8 mouse cellular contexts compared by ENCODE assay signal in the genomic region with DNA sequence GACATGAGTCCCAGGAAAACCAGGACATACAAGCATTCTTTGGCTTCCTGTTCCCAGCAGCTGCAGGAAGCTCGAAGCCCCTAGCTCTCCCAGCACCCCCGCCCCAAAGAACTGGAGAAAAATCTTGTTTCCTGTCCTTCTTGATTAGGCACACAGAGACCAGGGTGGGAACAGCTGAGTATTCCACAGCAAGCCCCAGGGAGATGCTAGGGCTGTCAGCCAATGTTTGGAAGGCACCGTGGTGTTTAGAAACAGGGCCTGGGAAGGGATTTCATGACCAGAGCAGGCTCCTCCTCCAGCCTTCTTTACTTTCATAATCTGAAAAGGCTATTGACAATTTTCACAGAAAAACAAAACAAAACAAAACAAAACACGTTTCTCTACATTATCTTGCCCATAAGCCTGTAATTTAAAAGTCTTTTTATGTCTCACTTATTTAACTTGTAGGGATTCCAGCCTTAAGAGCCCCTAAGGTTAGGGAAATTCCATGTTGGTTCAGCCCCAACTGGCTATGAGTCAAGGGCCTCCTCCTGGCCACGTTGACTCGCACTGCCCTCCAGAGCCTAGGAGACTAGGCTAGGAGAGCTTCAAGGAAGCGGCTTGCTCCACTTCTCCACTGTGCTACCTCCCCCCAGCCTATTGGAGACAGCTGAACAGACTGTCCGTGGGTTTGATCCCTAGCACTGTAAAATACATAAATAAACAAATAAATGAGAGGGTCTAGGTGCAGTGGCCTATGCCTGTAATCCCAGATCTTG. TPM values are rescaled to one million over a fixed set of nuclear protein-coding genes. Genes with fewer than 3 reads are reported as not detected.
A peak's percentile ranks its signal among the peaks of the same experiment; 100 is the strongest.
DNase-seq lines count a peak whose midpoint lies in the region; ATAC-seq and TF ChIP-seq lines count a peak whose summit lies in the region.

No protein-coding gene starts in this region.

- no peak overlapping the region for H3K4me3 ChIP-seq in layer of hippocampus, adult 2 months
- no peak overlapping the region for H3K4me3 ChIP-seq in intestine, embryonic 15.5 days (replicated peaks)
- no peak overlapping the region for H3K4me3 ChIP-seq in midbrain, embryonic 15.5 days

- no peaks in the 10 kb centered on the region for H3K4me1 ChIP-seq in intestine, embryonic 15.5 days (replicated peaks)
- no peaks in the 10 kb centered on the region for H3K4me1 ChIP-seq in midbrain, embryonic 15.5 days

- no peak overlapping the region for H3K4me2 ChIP-seq in intestine, embryonic 15.5 days (replicated peaks)
- H3K4me2 ChIP-seq in midbrain, embryonic 15.5 days, result no peak overlapping the region

- no peaks in the 10 kb centered on the region for H3K27me3 ChIP-seq in intestine, embryonic 15.5 days (replicated peaks)
- no peaks in the 10 kb centered on the region for H3K27me3 ChIP-seq in midbrain, embryonic 15.5 days (replicated peaks)

- 24% methylated on average over 8 of the region's 8 CpGs for WGBS in intestine, embryonic 15.5 days
- WGBS in midbrain, embryonic 15.5 days, result 51% methylated on average over 8 of the region's 8 CpGs

- no peak for DNase-seq in layer of hippocampus, adult 2 months (ENCODE audit: low spot score in 2 of 2)
- no peak for DNase-seq in layer of hippocampus, adult 8-10 months (ENCODE audit: low spot score in 2 of 2)
- DNase-seq in gastrocnemius, adult 18-20 months (ENCODE audit: low spot score), result peak; percentile 92
- peak; percentile 73 for DNase-seq in lung, postnatal 14 days
- DNase-seq in right cerebral cortex, adult 2 months (ENCODE audit: low spot score in 2 of 2), result no peak
- DNase-seq in cerebellum, adult 8-10 months, result no peak

- peak; percentile 74 for ATAC-seq in intestine, embryonic 15.5 days
- ATAC-seq in midbrain, embryonic 15.5 days (replicated peaks), result no peak

- TF ChIP-seq CTCF in layer of hippocampus, adult 2 months (conservative IDR thresholded peaks at IDR 0.05), result peak; percentile 10; the same call in 1 of the 2 replicates

- peak overlapping the region; percentile 64 for H3K27ac ChIP-seq in layer of hippocampus, adult 2 months
- peak overlapping the region; percentile 37; the same call in 1 of the 2 replicates for H3K27ac ChIP-seq in intestine, embryonic 15.5 days
- H3K27ac ChIP-seq in midbrain, embryonic 15.5 days, result no peak overlapping the region

- no peaks in the 10 kb centered on the region for H3K9me3 ChIP-seq in intestine, embryonic 15.5 days
- H3K9me3 ChIP-seq in midbrain, embryonic 15.5 days, result no peaks in the 10 kb centered on the region

- no peaks in the 10 kb centered on the region for H3K36me3 ChIP-seq in intestine, embryonic 15.5 days
- no peaks in the 10 kb centered on the region for H3K36me3 ChIP-seq in midbrain, embryonic 15.5 days (replicated peaks)

- H3K9ac ChIP-seq in intestine, embryonic 15.5 days, result no peak overlapping the region
- H3K9ac ChIP-seq in midbrain, embryonic 15.5 days, result no peak overlapping the region

RNA-seq across cellular contexts. Expression of a gene that starts 10.0 kb away (rescaled TPM):
- total RNA-seq in layer of hippocampus, adult 2 months (2021), result 100 to 1,000 TPM; 109 to 114 TPM
- 100 to 1,000 TPM; 106 to 131 (median 116) TPM for total RNA-seq in layer of hippocampus, adult 8-10 months (2022)
- 10 to 100 TPM; 12.3 to 13.1 TPM for total RNA-seq in gastrocnemius, adult 18-20 months (2021)
- 28.9 and 29.5 TPM in 2 replicates for polyA plus RNA-seq in intestine, embryonic 15.5 days (2015; fragmentation: Nextera tagmentation; extraction: Ambion mirVana)
- 129 and 149 TPM in 2 replicates for polyA plus RNA-seq in midbrain, embryonic 15.5 days (2015; fragmentation: Nextera tagmentation; extraction: Ambion mirVana)

RNA-seq across cellular contexts. Expression of a gene that starts 16.4 kb away (rescaled TPM):
- 10 to 100 TPM; 32.9 to 34.4 TPM for total RNA-seq in layer of hippocampus, adult 2 months (2021)
- 10 to 100 TPM; 30.1 to 37.2 (median 34.8) TPM for total RNA-seq in layer of hippocampus, adult 8-10 months (2022)
- total RNA-seq in gastrocnemius, adult 18-20 months (2021), result 1 to 10 TPM in 1 of 2 experiments, under 1 TPM in 1; 0.83 to 1.0 TPM
- polyA plus RNA-seq in intestine, embryonic 15.5 days (2015; fragmentation: Nextera tagmentation; extraction: Ambion mirVana), result 20.9 and 23.2 TPM in 2 replicates
- polyA plus RNA-seq in midbrain, embryonic 15.5 days (2015; fragmentation: Nextera tagmentation; extraction: Ambion mirVana), result 28.9 and 32.1 TPM in 2 replicates

RNA-seq across cellular contexts. Expression of a gene that starts 16.5 kb away (rescaled TPM):
- total RNA-seq in layer of hippocampus, adult 2 months (2021), result 10 to 100 TPM; 74.4 to 76.5 TPM
- total RNA-seq in layer of hippocampus, adult 8-10 months (2022), result 10 to 100 TPM; 70.4 to 75.9 (median 73.9) TPM
- total RNA-seq in gastrocnemius, adult 18-20 months (2021), result 100 to 1,000 TPM; 166 to 173 TPM
- 72.9 and 75.1 TPM in 2 replicates for polyA plus RNA-seq in intestine, embryonic 15.5 days (2015; fragmentation: Nextera tagmentation; extraction: Ambion mirVana)
- 69.3 and 75.5 TPM in 2 replicates for polyA plus RNA-seq in midbrain, embryonic 15.5 days (2015; fragmentation: Nextera tagmentation; extraction: Ambion mirVana)

RNA-seq across cellular contexts. Expression of a gene that starts 25.7 kb away (rescaled TPM):
- total RNA-seq in layer of hippocampus, adult 2 months (2021), result 100 to 1,000 TPM; 155 to 163 TPM
- 100 to 1,000 TPM; 157 to 186 (median 166) TPM for total RNA-seq in layer of hippocampus, adult 8-10 months (2022)
- total RNA-seq in gastrocnemius, adult 18-20 months (2021), result 100 to 1,000 TPM in 1 of 2 experiments, 10 to 100 TPM in 1; 91.8 to 111 TPM
- polyA plus RNA-seq in intestine, embryonic 15.5 days (2015; fragmentation: Nextera tagmentation; extraction: Ambion mirVana), result 422 and 453 TPM in 2 replicates
- 251 and 257 TPM in 2 replicates for polyA plus RNA-seq in midbrain, embryonic 15.5 days (2015; fragmentation: Nextera tagmentation; extraction: Ambion mirVana)

RNA-seq across cellular contexts. Expression of a gene that starts 25.7 kb away (rescaled TPM):
- total RNA-seq in layer of hippocampus, adult 2 months (2021), result 10 to 100 TPM; 35.4 to 36.0 TPM
- 10 to 100 TPM; 31.7 to 39.2 (median 36.8) TPM for total RNA-seq in layer of hippocampus, adult 8-10 months (2022)
- 10 to 100 TPM; 28.0 to 35.6 TPM for total RNA-seq in gastrocnemius, adult 18-20 months (2021)
- polyA plus RNA-seq in intestine, embryonic 15.5 days (2015; fragmentation: Nextera tagmentation; extraction: Ambion mirVana), result 34.1 and 37.1 TPM in 2 replicates
- polyA plus RNA-seq in midbrain, embryonic 15.5 days (2015; fragmentation: Nextera tagmentation; extraction: Ambion mirVana), result 51.4 and 54.9 TPM in 2 replicates

Comparison
In these comparisons a context has a peak if more than half of its experiments do, and no peak if none do; other contexts are left out.
1. DNase-seq: peak in gastrocnemius, adult 18-20 months (single experiment) and lung, postnatal 14 days (single experiment); none in layer of hippocampus, adult 2 months (0 of 2), layer of hippocampus, adult 8-10 months (0 of 2), right cerebral cortex, adult 2 months (0 of 2) and cerebellum, adult 8-10 months (single experiment).
2. RNA of a gene that starts 10.0 kb away (total RNA-seq): 106 to 131 TPM in layer of hippocampus, adult 8-10 months and 109 to 114 TPM in layer of hippocampus, adult 2 months; 12.3 to 13.1 TPM in gastrocnemius, adult 18-20 months; every median in the first group is over 4 times any median in the second.
3. RNA of a gene that starts 16.4 kb away (total RNA-seq): 30.1 to 37.2 TPM in layer of hippocampus, adult 8-10 months and 32.9 to 34.4 TPM in layer of hippocampus, adult 2 months; 0.83 to 1.0 TPM in gastrocnemius, adult 18-20 months; every median in the first group is over 10 times any median in the second.